Mouse (Mus musculus): ENCODE results near the gene Sfi1. TPM values are rescaled to one million over a fixed set of nuclear protein-coding genes. Genes with fewer than 3 reads are reported as not detected.

Gene Sfi1
- polyA plus RNA-seq, 1 experiment from 2014 or later: 4.0 TPM

DNA sequence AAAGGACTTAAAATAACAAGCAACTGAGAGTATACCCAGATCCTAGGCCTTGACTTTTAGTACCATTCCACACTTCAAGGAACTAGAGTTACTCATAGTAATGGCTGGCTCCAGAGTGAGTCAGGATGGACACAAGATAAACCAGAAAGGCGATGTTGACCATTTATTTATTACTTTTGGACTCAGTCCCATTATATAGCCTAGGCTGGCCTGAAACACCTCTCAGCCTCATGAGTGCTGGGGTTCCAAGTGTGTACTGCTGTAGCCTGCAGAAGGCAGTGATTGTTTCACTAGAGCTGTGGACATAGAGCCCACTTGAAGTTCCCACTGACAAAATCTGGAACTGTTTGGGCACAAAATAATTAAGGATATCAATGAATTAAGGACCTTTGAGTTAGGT is 19.3 kb upstream of the Sfi1 start:
- H3K27ac ChIP-seq (ENCODE audit: low read depth, low read length): no peak overlapping the region
- no peaks in the 10 kb centered on the region for H3K4me1 ChIP-seq (replicated peaks; ENCODE audit: control insufficient read depth, insufficient read depth, low read length)
- no peaks in the 10 kb centered on the region for H3K27me3 ChIP-seq (replicated peaks; ENCODE audit: control insufficient read depth, insufficient read depth, low read length)
- H3K4me3 ChIP-seq (ENCODE audit: low read depth, low read length): no peak overlapping the region
- TF ChIP-seq CTCF (IDR thresholded peaks at IDR 0.05; ENCODE audit: low read depth): no peak
- peaks cover 56% of the 10 kb centered on the region for H3K36me3 ChIP-seq (ENCODE audit: control insufficient read depth, insufficient read depth)
- 49% methylated on average over 1 of the region's 1 CpGs for WGBS
- no peak overlapping the region for H3K9ac ChIP-seq (ENCODE audit: low read depth, low read length)
- no peaks in the 10 kb centered on the region for H3K9me3 ChIP-seq (ENCODE audit: control insufficient read depth)
- no peak overlapping the region for H3K4me2 ChIP-seq (replicated peaks; ENCODE audit: low read depth)
- no peak for ATAC-seq

DNA sequence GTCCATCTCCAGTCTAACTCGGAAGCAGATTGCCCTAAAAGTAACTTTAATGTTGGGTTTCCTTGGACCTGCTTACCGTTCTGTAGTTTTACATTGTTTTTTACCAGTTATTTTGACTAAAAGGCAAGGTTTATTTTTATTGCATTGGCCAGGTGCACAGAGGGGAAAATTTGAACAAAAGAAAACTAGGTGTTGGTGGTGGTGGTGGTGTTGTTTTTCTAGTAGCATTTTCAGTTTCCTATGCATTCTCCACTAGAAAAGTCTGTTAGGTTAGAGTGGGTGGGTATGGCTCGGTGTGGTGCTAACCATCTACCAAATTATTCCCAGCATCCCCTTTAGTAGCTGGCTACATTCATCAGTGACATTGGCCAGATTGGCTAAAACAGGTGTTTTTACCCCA is 13.5 kb upstream of the Sfi1 start:
- no peak overlapping the region for H3K4me2 ChIP-seq (replicated peaks; ENCODE audit: low read depth)
- H3K36me3 ChIP-seq (ENCODE audit: control insufficient read depth, insufficient read depth): peaks cover 29% of the 10 kb centered on the region
- H3K4me1 ChIP-seq (replicated peaks; ENCODE audit: control insufficient read depth, insufficient read depth, low read length): no peaks in the 10 kb centered on the region
- no peak for TF ChIP-seq CTCF (IDR thresholded peaks at IDR 0.05; ENCODE audit: low read depth)
- no peaks in the 10 kb centered on the region for H3K9me3 ChIP-seq (ENCODE audit: control insufficient read depth)
- no peak overlapping the region for H3K9ac ChIP-seq (ENCODE audit: low read depth, low read length)
- H3K27me3 ChIP-seq (replicated peaks; ENCODE audit: control insufficient read depth, insufficient read depth, low read length): no peaks in the 10 kb centered on the region
- no peak overlapping the region for H3K27ac ChIP-seq (ENCODE audit: low read depth, low read length)
- no peak for ATAC-seq
- WGBS: 94% methylated on average over 3 of the region's 3 CpGs
- no peak overlapping the region for H3K4me3 ChIP-seq (ENCODE audit: low read depth, low read length)

DNA sequence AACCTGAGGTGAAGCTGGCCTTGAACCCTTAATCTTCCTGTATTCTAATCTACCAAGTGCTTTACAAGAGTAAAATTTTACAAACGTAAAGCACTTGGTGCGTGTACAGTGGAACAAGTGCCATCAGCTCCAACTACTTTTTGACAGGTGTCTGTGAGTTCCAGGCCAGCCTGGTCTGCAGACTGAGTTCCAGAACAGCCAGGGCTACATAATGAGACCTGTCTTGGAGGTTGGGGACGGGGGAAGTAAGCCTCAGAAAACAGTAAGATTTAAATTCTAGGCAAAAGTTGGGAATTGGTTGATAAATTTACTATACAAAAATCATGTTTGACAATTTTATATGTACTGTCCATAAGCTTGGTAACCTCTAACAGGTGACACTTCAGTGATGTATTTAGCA is 11.9 kb upstream of the Sfi1 start:
- H3K4me1 ChIP-seq (replicated peaks; ENCODE audit: control insufficient read depth, insufficient read depth, low read length): no peaks in the 10 kb centered on the region
- 91% methylated on average over 3 of the region's 3 CpGs for WGBS
- no peaks in the 10 kb centered on the region for H3K27me3 ChIP-seq (replicated peaks; ENCODE audit: control insufficient read depth, insufficient read depth, low read length)
- no peak for TF ChIP-seq CTCF (IDR thresholded peaks at IDR 0.05; ENCODE audit: low read depth)
- H3K27ac ChIP-seq (ENCODE audit: low read depth, low read length): no peak overlapping the region
- H3K4me2 ChIP-seq (replicated peaks; ENCODE audit: low read depth): no peak overlapping the region
- H3K36me3 ChIP-seq (ENCODE audit: control insufficient read depth, insufficient read depth): peaks cover 22% of the 10 kb centered on the region
- H3K4me3 ChIP-seq (ENCODE audit: low read depth, low read length): no peak overlapping the region
- H3K9me3 ChIP-seq (ENCODE audit: control insufficient read depth): no peaks in the 10 kb centered on the region
- no peak overlapping the region for H3K9ac ChIP-seq (ENCODE audit: low read depth, low read length)
- ATAC-seq: no peak

DNA sequence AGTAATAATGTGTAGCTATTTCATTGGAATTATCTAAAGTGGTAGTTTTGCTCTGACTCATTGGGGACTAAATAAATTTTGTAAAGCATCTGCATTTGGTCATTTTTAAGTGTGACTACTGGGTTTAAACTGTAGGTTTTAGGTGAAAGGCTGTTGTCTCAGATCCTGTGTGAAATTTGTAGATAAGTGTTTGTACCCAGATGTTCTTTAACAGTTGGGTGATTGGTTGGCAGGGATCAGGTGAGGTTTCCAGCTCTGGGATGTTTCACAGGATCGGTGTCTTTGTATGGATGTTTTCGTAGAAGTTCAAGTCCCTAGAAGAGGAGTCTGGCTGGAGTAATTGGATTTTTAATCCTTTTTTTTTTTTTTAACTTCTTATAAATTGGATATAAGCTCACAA is 10.5 kb upstream of the Sfi1 start:
- H3K4me2 ChIP-seq (replicated peaks; ENCODE audit: low read depth): peak overlapping the region; percentile 47; the same call in 1 of the 2 replicates
- H3K4me3 ChIP-seq (ENCODE audit: low read depth, low read length): no peak overlapping the region
- no peaks in the 10 kb centered on the region for H3K9me3 ChIP-seq (ENCODE audit: control insufficient read depth)
- no peaks in the 10 kb centered on the region for H3K4me1 ChIP-seq (replicated peaks; ENCODE audit: control insufficient read depth, insufficient read depth, low read length)
- no peak for ATAC-seq
- 77% methylated on average over 2 of the region's 2 CpGs for WGBS
- TF ChIP-seq CTCF (IDR thresholded peaks at IDR 0.05; ENCODE audit: low read depth): no peak
- H3K27me3 ChIP-seq (replicated peaks; ENCODE audit: control insufficient read depth, insufficient read depth, low read length): no peaks in the 10 kb centered on the region
- H3K9ac ChIP-seq (ENCODE audit: low read depth, low read length): no peak overlapping the region
- H3K36me3 ChIP-seq (ENCODE audit: control insufficient read depth, insufficient read depth): peaks cover 18% of the 10 kb centered on the region; the same call in 1 of the 2 replicates
- no peak overlapping the region for H3K27ac ChIP-seq (ENCODE audit: low read depth, low read length)

- under 1% methylated on average over 49 of the region's 57 CpGs for WGBS
- Histone ChIP-seq H3K4me3 (ENCODE audit: low read depth, low read length) (peak overlapping the region; percentile 37), H3K9me3 (ENCODE audit: control insufficient read depth) (no peaks in the 10 kb centered on the region), H3K27me3 (replicated peaks; ENCODE audit: control insufficient read depth, insufficient read depth, low read length) (no peaks in the 10 kb centered on the region), H3K27ac (ENCODE audit: low read depth, low read length) (peak overlapping the region; percentile 51), H3K9ac (ENCODE audit: low read depth, low read length) (peak overlapping the region; percentile 47), H3K36me3 (ENCODE audit: control insufficient read depth, insufficient read depth) (peaks cover 10% of the 10 kb centered on the region; the same call in 1 of the 2 replicates), H3K4me1 (replicated peaks; ENCODE audit: control insufficient read depth, insufficient read depth, low read length) (no peaks in the 10 kb centered on the region), H3K4me2 (replicated peaks; ENCODE audit: low read depth) (peak overlapping the region; percentile 47)
- peak; percentile 65 for ATAC-seq
- no peak for TF ChIP-seq CTCF (IDR thresholded peaks at IDR 0.05; ENCODE audit: low read depth)
These were observed 9.6 kb upstream of the Sfi1 start for GRCm38 (mm10) chr11:3202781-3203441.

DNA sequence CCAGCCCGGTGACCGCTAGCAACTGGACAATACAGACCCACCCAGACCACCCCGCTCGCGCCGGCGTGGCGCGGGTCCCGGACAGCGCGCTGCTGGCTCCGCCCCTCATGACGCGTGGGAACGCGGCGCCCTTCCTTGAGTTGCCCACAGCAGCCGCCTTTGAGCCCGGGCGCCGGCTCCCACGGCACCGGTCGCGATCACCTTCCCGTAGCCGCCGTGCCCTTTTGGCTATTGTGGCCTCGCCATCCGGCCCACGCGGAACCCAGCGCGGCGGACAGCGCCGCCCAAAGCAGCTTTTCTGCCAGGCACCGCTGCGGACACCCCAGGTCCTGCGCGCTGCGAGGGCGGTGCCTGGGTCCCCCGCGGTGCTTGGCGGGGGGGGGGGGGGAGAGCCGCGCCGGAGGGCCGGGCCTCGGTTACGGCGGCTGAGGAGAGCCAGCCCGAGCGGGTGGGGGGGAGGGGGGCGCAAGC is 9.0 kb upstream of the Sfi1 start, which contains the start of gene Eif4enif1:
TSS of gene Eif4enif1 (plus strand) at position 162 of the 471 bp plus-strand sequence.
- peak within 1 kb of the TSS; percentile 47 for H3K9ac ChIP-seq (ENCODE audit: low read depth, low read length)
- no peaks in the 10 kb centered on the region for H3K4me1 ChIP-seq (replicated peaks; ENCODE audit: control insufficient read depth, insufficient read depth, low read length)
- no peaks in the 10 kb centered on the region for H3K9me3 ChIP-seq (ENCODE audit: control insufficient read depth)
- no peaks in the 10 kb centered on the region for H3K27me3 ChIP-seq (replicated peaks; ENCODE audit: control insufficient read depth, insufficient read depth, low read length)
- peak; percentile 76 for ATAC-seq
- peak within 1 kb of the TSS; percentile 47 for H3K4me2 ChIP-seq (replicated peaks; ENCODE audit: low read depth)
- H3K36me3 ChIP-seq (ENCODE audit: control insufficient read depth, insufficient read depth): peaks cover 10% of the 10 kb centered on the region; the same call in 1 of the 2 replicates
- no peak for TF ChIP-seq CTCF (IDR thresholded peaks at IDR 0.05; ENCODE audit: low read depth)
- WGBS: under 1% methylated on average over 40 of the region's 57 CpGs
- peak within 1 kb of the TSS; percentile 51 for H3K27ac ChIP-seq (ENCODE audit: low read depth, low read length)
- peak within 1 kb of the TSS; percentile 37 for H3K4me3 ChIP-seq (ENCODE audit: low read depth, low read length)
